In genomic region chr1:170884978-170885561, GRCm38 (mm10) we compare ENCODE assay signal across 8 mouse cellular contexts. TPM values are rescaled to one million over a fixed set of nuclear protein-coding genes. Genes with fewer than 3 reads are reported as not detected.
DNase-seq lines count a peak whose midpoint lies in the region; ATAC-seq and TF ChIP-seq lines count a peak whose summit lies in the region.

Gene Gm26620 (plus strand): TSS chr1:170885065.
Gene Dusp12 (minus strand): TSS chr1:170885540.

- H3K4me3 ChIP-seq in embryonic facial prominence, embryonic 11.5 days (ENCODE audit: low read depth, low read length), result peak within 1 kb of the TSS; percentile 95
- H3K4me3 ChIP-seq in intestine, postnatal 0 days (ENCODE audit: low read depth, low read length), result peak within 1 kb of the TSS; percentile 68
- H3K4me3 ChIP-seq in midbrain, embryonic 11.5 days (ENCODE audit: low read depth, low read length), result peak within 1 kb of the TSS; percentile 93

- H3K4me2 ChIP-seq in embryonic facial prominence, embryonic 11.5 days (ENCODE audit: low read depth, low read length), result peak within 1 kb of the TSS; percentile 74
- peak within 1 kb of the TSS; percentile 70 for H3K4me2 ChIP-seq in intestine, postnatal 0 days (replicated peaks; ENCODE audit: low read depth)
- peak within 1 kb of the TSS; percentile 56 for H3K4me2 ChIP-seq in midbrain, embryonic 11.5 days

- peak; percentile 81 for TF ChIP-seq CTCF in intestine, postnatal 0 days (IDR thresholded peaks at IDR 0.05; ENCODE audit: low read depth)

- H3K9ac ChIP-seq in embryonic facial prominence, embryonic 11.5 days (replicated peaks; ENCODE audit: low read length), result peak within 1 kb of the TSS; percentile 93
- H3K9ac ChIP-seq in intestine, postnatal 0 days (ENCODE audit: low read depth, low read length), result peak within 1 kb of the TSS; percentile 47
- peak within 1 kb of the TSS; percentile 90 for H3K9ac ChIP-seq in midbrain, embryonic 11.5 days (ENCODE audit: low read length)

- no peaks in the 10 kb centered on the region for H3K27me3 ChIP-seq in embryonic facial prominence, embryonic 11.5 days (ENCODE audit: control insufficient read depth, insufficient read depth, low read length)
- H3K27me3 ChIP-seq in intestine, postnatal 0 days (replicated peaks; ENCODE audit: control insufficient read depth, insufficient read depth, low read length), result no peaks in the 10 kb centered on the region
- H3K27me3 ChIP-seq in midbrain, embryonic 11.5 days (ENCODE audit: control insufficient read depth, insufficient read depth, low read length), result no peaks in the 10 kb centered on the region

- H3K36me3 ChIP-seq in embryonic facial prominence, embryonic 11.5 days (replicated peaks; ENCODE audit: control insufficient read depth, insufficient read depth, low read depth, low read length), result no peaks in the 10 kb centered on the region; the same call in 1 of the 2 replicates
- H3K36me3 ChIP-seq in intestine, postnatal 0 days (ENCODE audit: control insufficient read depth, insufficient read depth), result peaks cover 7% of the 10 kb centered on the region
- H3K36me3 ChIP-seq in midbrain, embryonic 11.5 days (ENCODE audit: control insufficient read depth, insufficient read depth, low read length), result no peaks in the 10 kb centered on the region

- 0% methylated on average over 46 of the region's 46 CpGs for WGBS in embryonic facial prominence, embryonic 11.5 days
- under 1% methylated on average over 46 of the region's 46 CpGs for WGBS in intestine, postnatal 0 days
- 1% methylated on average over 46 of the region's 46 CpGs for WGBS in midbrain, embryonic 11.5 days

- peak within 1 kb of the TSS; percentile 28; the same call in 1 of the 2 replicates for H3K27ac ChIP-seq in embryonic facial prominence, embryonic 11.5 days (replicated peaks; ENCODE audit: low read depth, low read length)
- peak within 1 kb of the TSS; percentile 95 for H3K27ac ChIP-seq in intestine, postnatal 0 days (ENCODE audit: low read depth, low read length)
- H3K27ac ChIP-seq in midbrain, embryonic 11.5 days (ENCODE audit: low read depth, low read length), result peak within 1 kb of the TSS; percentile 35; the same call in 1 of the 2 replicates

- intact Hi-C loops in left cerebral cortex, postnatal 4 days (cut with DNase I), result no loop called here

- H3K9me3 ChIP-seq in embryonic facial prominence, embryonic 11.5 days (replicated peaks; ENCODE audit: control insufficient read depth, low read length), result no peaks in the 10 kb centered on the region
- H3K9me3 ChIP-seq in intestine, postnatal 0 days (ENCODE audit: control insufficient read depth), result no peaks in the 10 kb centered on the region
- H3K9me3 ChIP-seq in midbrain, embryonic 11.5 days (ENCODE audit: control insufficient read depth, low read length), result no peaks in the 10 kb centered on the region

- no peaks in the 10 kb centered on the region for H3K4me1 ChIP-seq in embryonic facial prominence, embryonic 11.5 days (ENCODE audit: control insufficient read depth, insufficient read depth, low read length)
- no peaks in the 10 kb centered on the region for H3K4me1 ChIP-seq in intestine, postnatal 0 days (replicated peaks; ENCODE audit: control insufficient read depth, insufficient read depth, low read length)
- H3K4me1 ChIP-seq in midbrain, embryonic 11.5 days (ENCODE audit: control insufficient read depth, insufficient read depth, low read length), result peaks cover 5% of the 10 kb centered on the region; the same call in 1 of the 2 replicates

- peak; percentile 78 to 80 for DNase-seq in urinary bladder, adult 18-20 months (ENCODE audit: low spot score in 2 of 2)
- no peak for DNase-seq in urinary bladder, postnatal 10 days (ENCODE audit: low spot score)
- DNase-seq in embryonic facial prominence, embryonic 11.5 days (ENCODE audit: low spot score), result peak; percentile 92
- DNase-seq in gonadal fat pad, adult 2 months (ENCODE audit: low read depth), result peak; percentile 40
- DNase-seq in left cerebral cortex, postnatal 4 days, result peak; percentile 89
- DNase-seq in midbrain, embryonic 11.5 days (ENCODE audit: low spot score, missing footprints), result peak; percentile 96
- peak; percentile 85 for DNase-seq in right cerebral cortex, postnatal 4 days

- ATAC-seq in embryonic facial prominence, embryonic 11.5 days (replicated peaks; ENCODE audit: insufficient number of reproducible peaks, low FRiP score, low TSS enrichment, low read depth), result peak; percentile 88
- ATAC-seq in intestine, postnatal 0 days, result peak; percentile 90
- ATAC-seq in midbrain, embryonic 11.5 days (ENCODE audit: low FRiP score), result peak; percentile 92

RNA-seq across cellular contexts. Expression of gene Gm26620, which starts in this region (rescaled TPM):
- 0.33 TPM in 1 of 2 replicates, not detected in the other for polyA plus RNA-seq in embryonic facial prominence, embryonic 11.5 days (2014; fragmentation: Nextera tagmentation; extraction: Ambion mirVana)
- polyA plus RNA-seq in gonadal fat pad, adult 2 months (2012; rRNA removed), result 1.4 and 1.5 TPM in 2 replicates
- 9.5 and 9.7 TPM in 2 replicates for polyA plus RNA-seq in intestine, postnatal 0 days (2015; fragmentation: Nextera tagmentation; extraction: Ambion mirVana)
- 1 to 10 TPM in 1 of 2 experiments, not detected in 1; 1.3 TPM for total RNA-seq in left cerebral cortex, postnatal 4 days (2021)
- polyA plus RNA-seq in midbrain, embryonic 11.5 days (2014; fragmentation: Nextera tagmentation; extraction: Ambion mirVana), result 0.31 TPM in 1 of 2 replicates, not detected in the other

RNA-seq across cellular contexts. Expression of gene Dusp12, which starts in this region (rescaled TPM):
- 45.7 and 46.6 TPM in 2 replicates for polyA plus RNA-seq in embryonic facial prominence, embryonic 11.5 days (2014; fragmentation: Nextera tagmentation; extraction: Ambion mirVana)
- polyA plus RNA-seq in gonadal fat pad, adult 2 months (2012; rRNA removed), result 15.6 and 15.9 TPM in 2 replicates
- 65.1 and 79.2 TPM in 2 replicates for polyA plus RNA-seq in intestine, postnatal 0 days (2015; fragmentation: Nextera tagmentation; extraction: Ambion mirVana)
- total RNA-seq in left cerebral cortex, postnatal 4 days (2021), result 10 to 100 TPM; 24.4 to 24.8 TPM
- polyA plus RNA-seq in midbrain, embryonic 11.5 days (2014; fragmentation: Nextera tagmentation; extraction: Ambion mirVana), result 28.9 and 31.1 TPM in 2 replicates

Comparison
In these comparisons a context has a peak if more than half of its experiments do, and no peak if none do; other contexts are left out.
1. H3K27ac ChIP-seq: peak in every context shown above with its lines; median percentile 95 in intestine, postnatal 0 days; 35 in midbrain, embryonic 11.5 days; 28 in embryonic facial prominence, embryonic 11.5 days.